Mouse (Mus musculus) retina, adult 2 months (tissue): ENCODE results near the gene Itgb3bp.

Experiments used
- DNase-seq: peaks from one replicate; pipeline ENCODE4 v3.0.0-alpha.2; 2012; ENCODE audit warnings: low read depth, low spot score

Gene Itgb3bp

DNA sequence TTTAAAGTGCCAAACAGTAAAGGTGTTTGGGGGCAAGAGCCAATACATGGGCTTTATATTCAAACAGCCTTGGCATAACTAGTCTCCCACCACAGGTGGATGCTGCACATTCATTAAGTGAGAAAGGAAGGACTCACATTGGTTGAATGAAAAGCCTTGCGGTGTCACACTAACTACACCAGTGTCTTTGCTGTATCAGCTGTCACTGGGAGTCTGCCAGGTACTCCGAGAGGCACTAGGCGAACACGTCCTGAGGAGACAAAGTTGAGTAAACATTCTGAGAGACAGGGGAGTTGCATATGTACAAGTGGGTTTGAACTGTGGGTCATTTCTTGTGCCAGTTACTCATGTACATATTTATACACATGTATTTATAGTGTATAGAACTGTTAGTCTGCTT is 205.3 kb downstream of the Itgb3bp start:
- no peak for DNase-seq

DNA sequence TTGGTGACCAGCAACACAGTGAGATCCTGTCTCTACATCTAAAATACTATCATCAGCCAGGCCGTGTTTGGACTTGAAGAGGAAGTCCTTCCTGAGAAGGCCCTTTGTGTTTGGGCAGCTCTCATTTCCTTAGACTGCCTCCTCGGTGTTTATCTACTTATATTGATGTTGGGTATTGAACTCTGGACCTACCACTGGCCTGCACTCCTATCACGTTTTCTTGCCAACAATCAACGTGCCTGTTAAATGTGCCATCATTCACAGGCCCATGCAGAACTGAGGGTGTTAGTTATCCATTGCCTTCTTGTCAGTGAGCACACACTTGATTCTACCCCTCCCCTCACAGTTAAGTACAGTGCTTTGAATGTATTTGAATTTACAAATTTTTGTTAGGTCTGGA is 211.7 kb downstream of the Itgb3bp start:
- DNase-seq: no peak

DNA sequence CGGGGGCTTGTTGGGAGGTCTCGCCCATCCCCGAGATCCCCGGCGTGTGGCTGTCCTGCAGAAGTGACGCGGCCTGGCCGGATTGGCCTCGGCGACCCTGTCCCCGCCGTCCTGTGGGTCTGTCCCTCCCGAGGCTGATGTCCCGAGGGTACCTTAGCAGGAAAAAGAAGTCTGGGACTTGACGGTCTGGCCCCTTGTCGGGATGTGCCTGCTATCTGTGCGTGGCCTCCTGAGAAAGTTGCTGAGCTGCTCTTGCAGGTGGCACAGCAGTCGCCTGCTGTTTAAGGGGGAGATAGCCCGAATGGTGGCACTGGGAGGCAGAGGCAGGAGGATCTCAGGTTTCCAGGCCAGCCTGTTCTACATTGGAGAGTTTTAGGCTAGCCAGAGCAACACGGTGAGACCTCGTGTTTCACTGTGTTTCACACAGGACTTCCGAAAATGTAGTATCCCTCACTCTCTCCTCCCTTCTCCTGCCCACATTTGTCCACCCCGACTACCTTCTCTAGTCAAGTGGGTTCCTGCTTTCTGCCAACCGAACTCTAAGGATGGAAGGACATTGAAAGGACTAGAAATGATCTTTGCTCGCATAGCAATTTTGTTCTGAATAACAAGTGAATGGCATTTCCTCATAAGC is 213.7 kb downstream of the Itgb3bp start:
- DNase-seq: no peak
